Mouse (Mus musculus): ENCODE measurements around the gene Osbpl11.
A peak's percentile ranks its signal among the peaks of the same experiment; 100 is the strongest.
"Not testable (repeated sequence)": the region's sequence is repeated elsewhere in the genome, so short reads cannot be mapped to it uniquely, and the experiment has no call there.

The Osbpl11 gene

GRCm38 (mm10) chr16:33184901-33185260 lies at the start of gene Osbpl11:
Osbpl11 (plus strand) TSS chr16:33185071.
- DNase-seq (ENCODE audit: low read depth) = peak; percentile 97

- DNase-seq (ENCODE audit: low read depth) = no peak
These were observed 49.7 kb upstream of the Osbpl11 start for GRCm38 (mm10) chr16:33135167-33135566.

- not testable (repeated sequence) for DNase-seq (ENCODE audit: low read depth)
These were observed 45.8 kb upstream of the Osbpl11 start for GRCm38 (mm10) chr16:33139061-33139460.

- DNase-seq (ENCODE audit: low read depth) = no peak
These were observed 43.1 kb upstream of the Osbpl11 start for GRCm38 (mm10) chr16:33141758-33142280.

- DNase-seq (ENCODE audit: low read depth) = no peak
These were observed 41.4 kb upstream of the Osbpl11 start for GRCm38 (mm10) chr16:33143452-33143851.

- no peak for DNase-seq (ENCODE audit: low read depth)
These were observed 38.7 kb upstream of the Osbpl11 start for GRCm38 (mm10) chr16:33146185-33146584.

GRCm38 (mm10) chr16:33148135-33148534 lies 36.7 kb upstream of the Osbpl11 start:
- DNase-seq (ENCODE audit: low read depth) = no peak

GRCm38 (mm10) chr16:33150875-33151274 lies 34.0 kb upstream of the Osbpl11 start:
- not testable (repeated sequence) for DNase-seq (ENCODE audit: low read depth)

- no peak for DNase-seq (ENCODE audit: low read depth)
These were observed 33.3 kb upstream of the Osbpl11 start for GRCm38 (mm10) chr16:33151558-33151957.

GRCm38 (mm10) chr16:33154992-33155391 lies 29.9 kb upstream of the Osbpl11 start:
- DNase-seq (ENCODE audit: low read depth) = peak; percentile 76

- no peak for DNase-seq (ENCODE audit: low read depth)
These were observed 26.9 kb upstream of the Osbpl11 start for GRCm38 (mm10) chr16:33158006-33158405.

- DNase-seq (ENCODE audit: low read depth) = no peak
These were observed 26.2 kb upstream of the Osbpl11 start for GRCm38 (mm10) chr16:33158590-33159071.

- no peak for DNase-seq (ENCODE audit: low read depth)
These were observed 25.5 kb upstream of the Osbpl11 start for GRCm38 (mm10) chr16:33159363-33159762.

GRCm38 (mm10) chr16:33163330-33164090 lies 21.4 kb upstream of the Osbpl11 start:
- DNase-seq (ENCODE audit: low read depth) = no peak

GRCm38 (mm10) chr16:33166284-33166683 lies 18.6 kb upstream of the Osbpl11 start:
- DNase-seq (ENCODE audit: low read depth) = peak; percentile 78

- DNase-seq (ENCODE audit: low read depth) = peak; percentile 35
These were observed 17.3 kb upstream of the Osbpl11 start for GRCm38 (mm10) chr16:33167537-33167936.

- DNase-seq (ENCODE audit: low read depth) = no peak
These were observed 15.3 kb upstream of the Osbpl11 start for GRCm38 (mm10) chr16:33169471-33170034.

- DNase-seq (ENCODE audit: low read depth) = no peak
These were observed 13.9 kb upstream of the Osbpl11 start for GRCm38 (mm10) chr16:33170716-33171587.

GRCm38 (mm10) chr16:33171800-33172199 lies 13.1 kb upstream of the Osbpl11 start:
- no peak for DNase-seq (ENCODE audit: low read depth)

GRCm38 (mm10) chr16:33173151-33173550 lies 11.7 kb upstream of the Osbpl11 start:
- DNase-seq (ENCODE audit: low read depth) = no peak

GRCm38 (mm10) chr16:33174695-33175094 lies 10.2 kb upstream of the Osbpl11 start:
- no peak for DNase-seq (ENCODE audit: low read depth)

GRCm38 (mm10) chr16:33176831-33177230 lies 8.0 kb upstream of the Osbpl11 start:
- not testable (repeated sequence) for DNase-seq (ENCODE audit: low read depth)
